Mouse (Mus musculus) kidney, embryonic 15.5 days (tissue): ENCODE results near the gene Dusp12. TPM values are rescaled to one million over a fixed set of nuclear protein-coding genes. Genes with fewer than 3 reads are reported as not detected.

Experiments
- polyA plus RNA-seq: library from polyadenylated mRNA; unstranded; fragments of >200 nt; fragmentation: Nextera tagmentation; extraction: Ambion mirVana; gene quantifications from 2 replicates; pipeline ENCODE4 v1.2.1, GENCODE M21; 2015

Dusp12 gene
- polyA plus RNA-seq, 1 experiment from 2014 or later, result 35.0 TPM

Other genes starting within 250 kb of the Dusp12 start
- gene Olfml2b, start 241.0 kb downstream of the Dusp12 start, polyA plus RNA-seq, result 10.9 and 12.0 TPM in 2 replicates
- gene Atf6, start 17.8 kb downstream of the Dusp12 start, polyA plus RNA-seq, result 9.1 and 9.2 TPM in 2 replicates
- gene Gm26620, start 475 bp downstream of the Dusp12 start, polyA plus RNA-seq, result 0.22 and 0.31 TPM in 2 replicates
- 0.21 TPM in 1 of 2 replicates, not detected in the other for gene Fcrlb, start 27.4 kb upstream of the Dusp12 start, polyA plus RNA-seq
- not detected in 2 replicates for gene Fcrla, start 42.0 kb upstream of the Dusp12 start, polyA plus RNA-seq
- gene Fcgr2b, start 91.0 kb upstream of the Dusp12 start, polyA plus RNA-seq, result 1.8 and 2.8 TPM in 2 replicates
- 1.2 and 1.3 TPM in 2 replicates for gene Fcgr4, start 133.4 kb upstream of the Dusp12 start, polyA plus RNA-seq
- gene Fcgr3, start 179.4 kb upstream of the Dusp12 start, polyA plus RNA-seq, result 7.8 and 10.5 TPM in 2 replicates
- gene Cfap126, start 228.4 kb upstream of the Dusp12 start, polyA plus RNA-seq, result 2.0 and 2.1 TPM in 2 replicates